ENCODE assay signal across 10 mouse cellular contexts in genomic region chr6:50526597-50527024, GRCm38 (mm10). TPM values are rescaled to one million over a fixed set of nuclear protein-coding genes. Genes with fewer than 3 reads are reported as not detected.
A peak's percentile ranks its signal among the peaks of the same experiment; 100 is the strongest.
DNase-seq lines count a peak whose midpoint lies in the region; ATAC-seq lines count a peak whose summit lies in the region.
"Had no signal": no experiment of that assay in that cellular context is flagged by ENCODE, and none has a peak within 500 bp of the region (broad histone marks: within the 10 kb centered on the region; RNA-seq: fewer than 3 reads in every experiment).

No protein-coding gene starts in this region.

- H3K4me2 ChIP-seq in hindbrain, embryonic 13.5 days = no peak overlapping the region
- H3K4me2 ChIP-seq: embryonic facial prominence, embryonic 13.5 days; neural tube, embryonic 12.5 days had no signal

- WGBS in hindbrain, embryonic 10.5 days = 31% methylated on average over 7 of the region's 7 CpGs
- 20% methylated on average over 7 of the region's 7 CpGs for WGBS in hindbrain, embryonic 13.5 days

- intact Hi-C loops in heart, postnatal 14 days (cut with DNase I) = loop anchor here (1.0 to 5.0 kb wide), 2 partner anchors 69 to 214 kb away; partner anchors contain the start of gene Osbpl3

- 0 out of 2 replicates have a peak, but pooled peaks cover 5% of the 10 kb centered on the region for H3K4me1 ChIP-seq in hindbrain, embryonic 10.5 days (replicated peaks)
- peaks cover 7% of the 10 kb centered on the region; the same call in 1 of the 2 replicates for H3K4me1 ChIP-seq in hindbrain, embryonic 13.5 days (replicated peaks)
- H3K4me1 ChIP-seq: neural tube, embryonic 12.5 days had no signal

- no peaks in the 10 kb centered on the region for H3K9me3 ChIP-seq in hindbrain, embryonic 10.5 days
- no peaks in the 10 kb centered on the region for H3K9me3 ChIP-seq in hindbrain, embryonic 13.5 days
- H3K9me3 ChIP-seq: embryonic facial prominence, embryonic 13.5 days; neural tube, embryonic 12.5 days had no signal

- no peaks in the 10 kb centered on the region for H3K36me3 ChIP-seq in hindbrain, embryonic 10.5 days
- H3K36me3 ChIP-seq in hindbrain, embryonic 13.5 days = no peaks in the 10 kb centered on the region
- H3K36me3 ChIP-seq: embryonic facial prominence, embryonic 13.5 days; neural tube, embryonic 12.5 days had no signal

- no peak for ATAC-seq in hindbrain, embryonic 13.5 days (ENCODE audit: low FRiP score)

- H3K27me3 ChIP-seq in hindbrain, embryonic 10.5 days (ENCODE audit: insufficient read depth, poor library complexity, severe bottlenecking) = no peaks in the 10 kb centered on the region
- no peaks in the 10 kb centered on the region for H3K27me3 ChIP-seq in hindbrain, embryonic 13.5 days
- H3K27me3 ChIP-seq: embryonic facial prominence, embryonic 13.5 days; neural tube, embryonic 12.5 days had no signal

- H3K4me3 ChIP-seq in hindbrain, embryonic 10.5 days = no peak overlapping the region
- no peak overlapping the region for H3K4me3 ChIP-seq in hindbrain, embryonic 13.5 days
- H3K4me3 ChIP-seq: embryonic facial prominence, embryonic 13.5 days; neural tube, embryonic 12.5 days had no signal

- no peak overlapping the region for H3K27ac ChIP-seq in hindbrain, embryonic 10.5 days
- H3K27ac ChIP-seq in hindbrain, embryonic 13.5 days = no peak overlapping the region
- H3K27ac ChIP-seq: embryonic facial prominence, embryonic 13.5 days; neural tube, embryonic 12.5 days had no signal

- H3K9ac ChIP-seq in hindbrain, embryonic 13.5 days = no peak overlapping the region
- H3K9ac ChIP-seq: embryonic facial prominence, embryonic 13.5 days; neural tube, embryonic 12.5 days had no signal

- DNase-seq in hindbrain, embryonic 10.5 days (ENCODE audit: low spot score) = peak; percentile 51
- peak; percentile 56 for DNase-seq in adrenal gland, adult 2 months
- DNase-seq in embryo, embryonic 10 days (ENCODE audit: low spot score) = peak; percentile 87
- peak; percentile 67 to 81 for DNase-seq in heart, postnatal 14 days
- peak; percentile 56 to 83 for DNase-seq in layer of hippocampus, postnatal 25 days (ENCODE audit: extremely low spot score in 1 of 2, low spot score in 1 of 2)
- DNase-seq in mesoderm, embryonic 11.5 days (ENCODE audit: low read depth, low spot score) = peak; percentile 79
- DNase-seq in spleen, postnatal 36 days (ENCODE audit: low spot score in 2 of 2) = peak; percentile 9 to 30

RNA-seq across cellular contexts. Expression of gene Cycs, which starts 39.7 kb away (rescaled TPM):
- 75.5 and 82.5 TPM in 2 replicates for polyA plus RNA-seq in hindbrain, embryonic 10.5 days (2016; fragmentation: Nextera tagmentation; extraction: Ambion mirVana)
- 73.5 and 76.4 TPM in 2 replicates for polyA plus RNA-seq in hindbrain, embryonic 13.5 days (2015; fragmentation: Nextera tagmentation; extraction: Ambion mirVana)
- total RNA-seq in adrenal gland, adult 2 months (2021) = 10 to 100 TPM; 69.1 to 73.1 TPM
- 0.24 and 0.29 TPM in 2 replicates for polyA plus RNA-seq in adrenal gland, adult 2 months (2012; rRNA removed)
- total RNA-seq in heart, postnatal 14 days (2021) = 100 to 1,000 TPM; 176 to 179 TPM
- total RNA-seq in layer of hippocampus, postnatal 25 days (2021) = 10 to 100 TPM; 44.0 to 48.0 TPM

Comparison
In these comparisons a context has a peak if more than half of its experiments do, and no peak if none do; other contexts are left out.
1. DNase-seq: peak in every context shown above with its lines; median percentile 87 in embryo, embryonic 10 days; 79 in mesoderm, embryonic 11.5 days; 74 in heart, postnatal 14 days; 70 in layer of hippocampus, postnatal 25 days; 56 in adrenal gland, adult 2 months; 51 in hindbrain, embryonic 10.5 days; 20 in spleen, postnatal 36 days.